Mouse (Mus musculus) retina, postnatal 7 days (tissue): ENCODE results near the gene Psmb8.

ENCODE experiments used
- DNase-seq: peaks from one replicate; pipeline ENCODE4 v3.0.0-alpha.2; 2012; ENCODE audit warnings: low read depth, low spot score

The Psmb8 gene

GRCm38 (mm10) chr17:34192852-34193251, 4.7 kb upstream of the Psmb8 start:
- no peak for DNase-seq

DNA sequence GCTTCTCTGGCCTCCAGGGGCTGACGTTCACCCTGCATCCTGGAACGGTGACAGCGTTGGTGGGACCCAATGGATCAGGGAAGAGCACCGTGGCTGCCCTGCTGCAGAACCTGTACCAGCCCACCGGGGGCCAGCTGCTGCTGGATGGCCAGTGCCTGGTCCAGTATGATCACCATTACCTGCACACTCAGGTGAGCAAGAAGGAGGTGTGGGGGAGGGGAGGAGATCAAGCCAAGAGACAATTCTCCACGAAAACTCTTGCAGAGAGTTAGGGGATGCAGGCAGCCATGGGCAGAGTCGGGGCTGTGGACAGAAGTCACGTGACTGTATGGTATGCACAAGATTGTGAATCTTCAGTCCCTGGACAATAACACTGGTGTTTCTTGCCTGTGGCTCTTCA, 4.1 kb upstream of the Psmb8 start:
- DNase-seq, result no peak

DNA sequence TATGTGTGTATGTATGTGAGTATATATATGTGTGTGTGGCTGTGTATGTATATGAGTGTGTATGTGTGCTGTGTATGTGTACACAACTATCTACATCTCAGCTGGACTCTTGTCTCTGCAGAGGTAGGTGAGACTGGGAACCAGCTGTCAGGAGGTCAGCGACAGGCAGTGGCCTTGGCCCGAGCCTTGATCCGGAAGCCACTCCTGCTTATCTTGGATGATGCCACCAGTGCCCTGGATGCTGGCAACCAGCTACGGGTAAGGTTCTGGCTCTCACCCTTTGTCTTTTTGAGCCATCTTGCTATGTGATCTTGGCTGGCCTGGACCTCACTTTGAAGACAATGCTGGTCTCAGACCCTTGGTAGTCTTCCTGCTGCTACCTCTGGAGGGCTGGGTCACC, 2.8 kb upstream of the Psmb8 start:
- no peak for DNase-seq

DNA sequence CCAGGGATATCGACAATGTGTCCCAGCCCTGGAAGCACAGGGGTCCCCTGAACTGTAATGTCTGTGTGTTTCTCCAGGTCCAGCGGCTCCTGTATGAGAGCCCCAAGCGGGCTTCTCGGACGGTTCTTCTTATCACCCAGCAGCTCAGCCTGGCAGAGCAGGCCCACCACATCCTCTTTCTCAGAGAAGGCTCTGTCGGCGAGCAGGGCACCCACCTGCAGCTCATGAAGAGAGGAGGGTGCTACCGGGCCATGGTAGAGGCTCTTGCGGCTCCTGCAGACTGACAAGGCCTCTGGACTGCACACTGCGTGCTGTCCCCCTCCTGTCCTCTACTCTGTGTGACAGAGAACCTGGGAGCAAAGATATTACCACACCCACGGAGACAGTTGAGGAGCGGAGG, 1.0 kb upstream of the Psmb8 start:
- no peak for DNase-seq

DNA sequence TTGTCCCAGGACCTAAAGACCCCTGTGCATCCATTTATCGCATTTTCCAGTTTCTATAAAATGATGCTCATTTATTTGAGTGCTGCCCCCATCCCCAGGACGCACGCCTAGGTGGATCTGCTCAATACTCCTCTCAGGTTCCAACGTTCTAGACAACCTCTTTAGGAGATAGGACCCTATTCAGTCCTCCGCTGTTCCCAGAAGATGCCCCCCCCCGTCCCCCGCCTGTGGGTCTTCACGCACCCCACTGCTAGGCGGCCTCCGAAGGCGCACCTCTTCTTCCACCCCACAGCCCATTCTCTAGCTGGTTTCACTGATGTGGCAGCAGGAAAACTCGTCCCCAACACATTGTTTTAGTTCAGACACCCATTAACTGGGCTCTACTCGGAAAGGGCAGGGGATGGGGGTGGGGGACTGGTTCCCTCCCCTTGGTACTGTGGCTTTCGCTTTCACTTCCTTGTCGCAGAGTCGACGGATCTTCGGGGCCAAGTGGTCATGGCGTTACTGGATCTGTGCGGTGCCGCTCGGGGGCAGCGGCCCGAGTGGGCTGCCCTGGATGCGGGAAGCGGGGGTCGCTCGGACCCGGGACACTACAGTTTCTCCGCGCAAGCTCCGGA, 491 bp downstream of the Psmb8 start:
- DNase-seq, result no peak

DNA sequence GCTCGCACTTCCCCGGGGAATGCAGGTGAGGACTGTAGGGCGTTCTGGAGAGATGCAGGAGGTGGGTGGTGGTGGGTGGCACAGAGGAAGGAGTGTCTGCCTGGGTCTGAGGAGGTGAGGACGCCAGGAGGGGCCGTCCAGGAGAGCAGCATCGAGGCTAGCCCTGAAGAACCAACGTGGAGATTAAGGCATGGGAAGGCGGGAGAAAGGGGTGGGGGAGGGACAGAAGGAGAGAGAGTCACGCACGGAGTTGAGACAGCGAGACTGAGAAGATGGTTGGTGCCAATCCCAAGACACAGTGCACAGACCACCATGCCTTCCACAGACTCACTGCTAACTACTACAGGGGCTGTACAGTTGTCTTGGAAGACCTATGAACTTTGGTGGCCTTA, 996 bp downstream of the Psmb8 start:
- DNase-seq, result no peak

DNA sequence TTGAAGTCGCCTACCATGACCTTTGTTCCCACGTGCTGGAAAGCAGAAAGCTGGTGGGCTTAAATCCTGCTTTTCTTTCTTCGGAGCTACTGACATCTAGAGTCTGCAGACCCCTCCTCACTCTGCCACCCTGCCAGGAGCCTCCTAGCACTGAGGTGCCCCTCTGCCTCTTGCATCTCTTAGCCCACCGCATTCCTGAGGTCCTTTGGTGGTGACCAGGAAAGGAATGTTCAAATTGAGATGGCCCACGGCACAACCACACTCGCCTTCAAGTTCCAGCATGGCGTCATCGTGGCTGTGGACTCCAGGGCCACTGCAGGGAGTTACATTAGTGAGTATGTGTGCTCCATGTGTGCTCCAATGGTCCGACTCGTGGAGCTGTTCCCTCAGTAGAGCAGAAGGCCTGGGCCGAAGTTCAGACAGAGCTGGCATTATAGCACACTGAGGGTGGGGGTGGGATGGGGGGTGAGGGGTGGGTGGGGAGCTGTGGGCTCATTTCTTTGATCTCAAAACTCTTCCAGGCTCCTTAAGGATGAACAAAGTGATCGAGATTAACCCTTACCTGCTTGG, 1.6 kb downstream of the Psmb8 start:
- no peak for DNase-seq

DNA sequence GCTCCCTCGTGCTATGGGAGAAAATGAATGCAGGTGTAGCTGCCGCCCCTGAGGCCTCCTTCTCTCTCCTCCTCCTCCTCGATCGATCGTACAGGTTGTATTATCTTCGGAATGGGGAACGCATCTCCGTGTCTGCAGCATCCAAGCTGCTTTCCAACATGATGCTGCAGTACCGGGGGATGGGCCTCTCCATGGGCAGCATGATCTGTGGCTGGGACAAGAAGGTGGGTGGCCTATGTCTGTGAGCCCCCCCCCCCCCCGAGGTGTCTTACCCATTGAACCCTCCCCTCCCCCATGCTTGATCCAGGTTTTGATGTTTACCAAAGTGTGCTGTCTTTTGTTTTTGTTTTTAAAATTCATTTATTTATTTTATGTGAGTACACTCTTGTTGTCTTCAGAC, 2.5 kb downstream of the Psmb8 start:
- no peak for DNase-seq

- DNase-seq, result no peak
Observed at GRCm38 (mm10) chr17:34200772-34201505, 3.4 kb downstream of the Psmb8 start.

- DNase-seq, result no peak
Observed at GRCm38 (mm10) chr17:34201506-34202055, 4.1 kb downstream of the Psmb8 start.

- no peak for DNase-seq
Observed at GRCm38 (mm10) chr17:34202760-34203442, 5.4 kb downstream of the Psmb8 start.

- no peak for DNase-seq
Observed at GRCm38 (mm10) chr17:34203444-34203843, 5.9 kb downstream of the Psmb8 start, which contains the start of gene Tap2. Gene Tap2, plus strand, starts transcription at chr17:34203527.

GRCm38 (mm10) chr17:34204303-34205010, 6.9 kb downstream of the Psmb8 start:
- DNase-seq, result peak; percentile 65

GRCm38 (mm10) chr17:34205021-34205745, 7.7 kb downstream of the Psmb8 start:
- no peak for DNase-seq

DNA sequence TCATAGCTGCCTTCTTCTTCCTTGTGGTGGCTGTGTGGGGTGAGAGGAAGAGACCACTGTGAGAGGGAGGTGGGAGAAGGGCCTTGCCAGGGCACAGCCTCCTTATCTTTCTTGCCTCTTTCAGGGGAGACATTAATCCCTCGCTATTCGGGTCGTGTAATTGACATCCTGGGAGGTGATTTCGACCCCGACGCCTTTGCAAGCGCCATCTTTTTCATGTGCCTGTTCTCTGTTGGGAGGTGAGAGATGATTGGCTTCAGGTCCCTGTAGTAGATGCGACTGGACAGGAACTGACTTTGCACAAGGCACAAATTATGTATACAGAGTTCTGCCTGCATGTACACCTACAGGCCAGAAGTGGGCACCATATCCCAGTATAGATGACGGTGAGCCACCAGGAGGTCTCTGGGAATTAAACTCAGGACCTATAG, 8.2 kb downstream of the Psmb8 start:
- no peak for DNase-seq

DNA sequence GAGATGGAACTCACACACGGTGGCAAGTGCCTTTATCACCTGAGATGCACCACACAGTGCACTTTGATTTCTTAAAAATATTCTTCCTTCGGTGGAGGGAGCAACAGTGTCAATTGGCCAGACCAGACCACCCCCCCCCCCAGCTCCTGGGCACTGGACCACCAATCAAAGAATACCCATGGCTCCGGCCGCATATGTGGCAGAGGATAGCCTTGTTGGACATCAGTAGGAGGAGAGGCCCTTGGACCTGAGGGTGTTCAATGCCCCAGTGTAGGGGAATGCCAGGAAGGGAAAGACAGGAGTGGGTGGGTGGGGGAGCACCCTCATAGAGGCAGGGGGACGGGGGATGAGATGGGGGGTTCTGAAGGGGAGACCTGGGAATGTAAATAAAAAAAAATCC, 9.2 kb downstream of the Psmb8 start:
- DNase-seq, result no peak

DNA sequence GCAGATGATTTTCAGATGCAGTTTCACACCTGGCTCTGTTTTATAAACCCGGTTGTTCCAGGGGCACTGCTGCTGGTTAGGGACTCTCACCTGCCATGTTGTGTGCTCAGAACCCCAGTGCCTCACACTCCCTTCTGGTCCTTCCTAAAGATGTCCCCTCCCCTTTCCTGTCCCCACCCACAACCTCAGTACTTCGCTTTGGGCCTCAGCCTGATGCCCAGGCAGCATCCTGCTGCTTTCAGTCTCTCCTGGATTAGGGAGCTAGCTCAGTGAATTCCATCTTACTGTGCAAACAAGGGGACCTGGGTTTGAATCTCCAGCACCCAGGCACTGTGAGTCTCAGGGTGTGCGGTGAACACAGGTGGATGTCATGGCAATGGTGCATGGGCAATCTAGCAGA, 9.9 kb downstream of the Psmb8 start:
- DNase-seq, result no peak

- DNase-seq, result no peak
Observed at GRCm38 (mm10) chr17:34207866-34208265, 10.3 kb downstream of the Psmb8 start.

DNA sequence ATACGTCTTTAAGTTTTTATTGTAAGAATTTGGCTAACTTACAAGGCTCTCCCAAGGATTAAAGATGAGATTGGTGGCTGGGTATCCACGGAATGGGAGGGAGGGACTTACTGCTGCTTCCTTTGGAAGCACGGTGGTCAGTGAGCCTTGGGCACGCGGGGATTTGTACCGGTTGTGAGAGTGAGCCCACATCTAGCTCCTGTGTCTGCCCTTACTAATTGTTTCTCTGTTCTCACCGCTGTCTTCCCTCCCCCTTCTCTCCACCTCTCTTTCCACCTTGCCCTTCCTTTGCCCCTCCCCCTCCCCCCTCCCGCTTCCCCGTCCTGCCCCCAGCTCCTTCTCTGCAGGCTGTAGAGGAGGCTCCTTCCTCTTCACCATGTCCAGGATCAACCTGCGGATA, 10.9 kb downstream of the Psmb8 start:
- no peak for DNase-seq

GRCm38 (mm10) chr17:34209680-34210079, 12.2 kb downstream of the Psmb8 start:
- DNase-seq, result no peak

DNA sequence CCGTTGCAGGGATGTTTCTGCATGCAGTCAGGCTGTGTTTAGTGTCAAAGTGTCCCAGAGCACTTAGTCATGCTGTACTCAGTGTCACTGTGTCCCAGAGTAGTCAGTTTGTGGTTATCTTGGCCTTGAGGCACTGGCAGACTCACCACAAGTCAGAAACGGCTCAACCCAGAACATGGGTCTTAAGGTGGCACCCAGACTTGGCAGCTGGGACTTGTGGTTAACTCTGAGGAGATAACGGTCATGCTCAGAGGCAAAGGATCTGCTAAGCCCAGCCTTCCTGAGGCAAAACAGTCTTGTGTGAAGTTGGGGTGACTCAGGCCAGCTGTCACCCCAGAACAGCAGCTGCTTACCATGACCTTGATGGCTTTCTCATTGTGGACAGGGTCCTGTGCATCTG, 13.1 kb downstream of the Psmb8 start:
- DNase-seq, result no peak
